Mouse (Mus musculus) urinary bladder, postnatal 25 days (tissue): Measurements from ENCODE around the gene Spns2.
"Not testable (repeated sequence)": the region's sequence is repeated elsewhere in the genome, so short reads cannot be mapped to it uniquely, and the experiment has no call there.

ENCODE experiments used
- DNase-seq: peaks from one replicate; pipeline ENCODE4 v3.0.0; 2022; ENCODE audit warnings: low spot score

Spns2 gene

GRCm38 (mm10) chr11:72471381-72471780 lies 18.3 kb downstream of the Spns2 start:
- no peak for DNase-seq

- DNase-seq = no peak
These were observed 19.7 kb downstream of the Spns2 start for GRCm38 (mm10) chr11:72470004-72470403.

- DNase-seq = no peak
These were observed 20.5 kb downstream of the Spns2 start for GRCm38 (mm10) chr11:72469217-72469616.

GRCm38 (mm10) chr11:72468525-72468924 lies 21.2 kb downstream of the Spns2 start:
- no peak for DNase-seq

GRCm38 (mm10) chr11:72466694-72467507 lies 22.8 kb downstream of the Spns2 start:
- no peak for DNase-seq

- DNase-seq = no peak
These were observed 23.6 kb downstream of the Spns2 start for GRCm38 (mm10) chr11:72465978-72466693.

GRCm38 (mm10) chr11:72464821-72465220 lies 24.9 kb downstream of the Spns2 start:
- DNase-seq = no peak

GRCm38 (mm10) chr11:72461500-72461981 lies 28.2 kb downstream of the Spns2 start:
- no peak for DNase-seq

- no peak for DNase-seq
These were observed 31.2 kb downstream of the Spns2 start for GRCm38 (mm10) chr11:72458502-72458901.

GRCm38 (mm10) chr11:72457995-72458496 lies 31.7 kb downstream of the Spns2 start:
- DNase-seq = no peak

- DNase-seq = no peak
These were observed 34.0 kb downstream of the Spns2 start for GRCm38 (mm10) chr11:72455694-72456093.

GRCm38 (mm10) chr11:72453105-72453953 lies 36.4 kb downstream of the Spns2 start:
- DNase-seq = no peak

GRCm38 (mm10) chr11:72452140-72452665 lies 37.5 kb downstream of the Spns2 start:
- DNase-seq = no peak

- no peak for DNase-seq
These were observed 42.2 kb downstream of the Spns2 start for GRCm38 (mm10) chr11:72447475-72447874.

GRCm38 (mm10) chr11:72446311-72447105 lies 43.2 kb downstream of the Spns2 start:
- peak; percentile 47 for DNase-seq

- DNase-seq = peak; percentile 98
These were observed 48.6 kb downstream of the Spns2 start, which contains the start of gene Mybbp1a for GRCm38 (mm10) chr11:72440965-72441664. Gene Mybbp1a, plus strand, starts transcription at chr11:72441355.

- DNase-seq = not testable (repeated sequence)
These were observed 49.1 kb downstream of the Spns2 start for GRCm38 (mm10) chr11:72440597-72440964.

GRCm38 (mm10) chr11:72438411-72438810 lies 51.3 kb downstream of the Spns2 start:
- no peak for DNase-seq

GRCm38 (mm10) chr11:72436756-72437650 lies 52.7 kb downstream of the Spns2 start:
- DNase-seq = no peak
